Mouse (Mus musculus): ENCODE data around the gene Ankrd13c. TPM values are rescaled to one million over a fixed set of nuclear protein-coding genes. Genes with fewer than 3 reads are reported as not detected.
A peak's percentile ranks its signal among the peaks of the same experiment; 100 is the strongest.

The Ankrd13c gene
- 13.4 and 22.5 TPM in 2 replicates for polyA plus RNA-seq (2012; ENCODE audit: insufficient read depth, low replicate concordance)

DNA sequence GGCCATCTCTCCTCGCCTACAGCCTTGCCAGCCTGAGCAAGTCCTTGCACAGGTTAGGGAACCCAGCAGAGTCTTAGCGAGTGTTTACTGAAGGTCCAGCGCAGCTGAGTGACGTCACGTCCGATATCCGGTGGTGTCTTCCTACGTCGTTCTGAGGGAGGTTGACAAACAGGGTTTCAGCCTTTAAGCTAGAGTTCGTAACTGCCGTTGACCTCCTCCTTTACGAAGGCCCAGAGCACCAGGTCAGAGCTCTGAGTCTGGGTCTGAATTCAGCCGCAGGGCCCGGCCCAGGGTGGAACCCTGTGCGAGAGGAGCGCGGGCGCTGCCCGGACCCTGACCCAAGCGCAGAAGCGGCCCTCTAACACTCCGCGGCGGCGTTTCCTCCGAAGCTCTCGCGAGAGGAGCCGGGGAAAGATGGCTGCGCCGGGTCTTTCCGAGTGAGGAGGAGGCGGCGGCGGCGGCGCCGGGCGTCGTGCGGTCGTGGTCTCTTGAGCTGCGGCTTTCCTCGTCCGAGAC is at the start of gene Ankrd13c:
TSS of gene Ankrd13c (plus strand) at position 397 of the 516 bp plus-strand sequence.
- H3K27me3 ChIP-seq (replicated peaks): peaks cover 5% of the 10 kb centered on the region
- peaks cover 11% of the 10 kb centered on the region for H3K36me3 ChIP-seq (replicated peaks; ENCODE audit: low read length)
- 0 out of 2 replicates have a peak, but pooled peaks have one; percentile 36 for TF ChIP-seq FLI1 (IDR thresholded peaks at IDR 0.05; ENCODE audit: low read length)
- no peak for TF ChIP-seq GATA1 (IDR thresholded peaks at IDR 0.05; ENCODE audit: borderline replicate concordance, low read length)
- H3K4me1 ChIP-seq: peaks cover 30% of the 10 kb centered on the region
- no peaks in the 10 kb centered on the region for H3K9me3 ChIP-seq
- H3K4me3 ChIP-seq (replicated peaks): peak within 1 kb of the TSS; percentile 100

DNA sequence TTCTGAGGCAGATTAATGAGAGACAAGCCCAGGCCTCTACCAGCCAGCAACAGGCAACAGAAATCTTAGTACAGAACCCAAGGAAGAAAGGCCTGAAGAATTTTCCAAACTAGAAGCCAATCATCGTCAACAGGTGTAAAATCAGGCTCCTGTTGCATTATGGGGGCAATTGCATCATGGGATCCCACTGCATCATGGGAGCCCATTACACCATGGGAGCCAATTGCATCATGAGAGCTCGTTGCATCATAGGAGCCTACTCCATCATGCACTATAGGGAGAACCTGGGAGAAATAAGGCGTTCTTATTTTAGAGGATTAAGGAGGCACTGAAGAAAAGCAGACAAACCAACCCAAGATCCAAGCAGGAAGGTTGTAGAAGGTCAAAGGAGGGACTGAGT is 49.4 kb upstream of the Ankrd13c start:
- no peak overlapping the region for H3K4me3 ChIP-seq (replicated peaks)

DNA sequence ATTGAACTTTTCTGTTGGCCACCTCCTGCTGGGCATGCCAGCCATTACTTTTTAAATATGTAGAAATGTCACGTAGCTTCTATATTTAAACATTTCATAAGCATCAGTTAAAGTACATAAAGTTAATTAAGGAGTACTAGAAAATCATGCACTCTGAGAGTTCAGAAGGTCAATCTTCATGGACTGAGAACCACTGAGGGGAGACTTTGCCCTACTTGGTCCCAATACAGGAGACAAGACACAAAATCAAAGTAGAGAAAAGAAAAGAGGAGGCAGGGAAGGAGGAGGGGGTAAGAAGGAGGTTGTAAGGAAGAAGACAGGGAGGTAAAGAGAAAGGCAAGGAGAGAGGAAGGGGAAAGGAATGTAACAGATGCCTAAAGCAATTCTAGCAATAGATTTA is 47.1 kb upstream of the Ankrd13c start:
- H3K4me3 ChIP-seq (replicated peaks): no peak overlapping the region
- TF ChIP-seq FLI1 (IDR thresholded peaks at IDR 0.05; ENCODE audit: low read length) (no peak), GATA1 (IDR thresholded peaks at IDR 0.05; ENCODE audit: borderline replicate concordance, low read length) (no peak)
- no peaks in the 10 kb centered on the region for H3K9me3 ChIP-seq
- H3K4me1 ChIP-seq: no peaks in the 10 kb centered on the region
- H3K36me3 ChIP-seq (replicated peaks; ENCODE audit: low read length): no peaks in the 10 kb centered on the region
- H3K27me3 ChIP-seq (replicated peaks): no peaks in the 10 kb centered on the region

More for the DNA sequence above, 49.4 kb upstream of the Ankrd13c start:
- Histone ChIP-seq H3K9me3 (no peaks in the 10 kb centered on the region), H3K27me3 (replicated peaks) (no peaks in the 10 kb centered on the region), H3K36me3 (replicated peaks; ENCODE audit: low read length) (no peaks in the 10 kb centered on the region), H3K4me1 (peaks cover 4% of the 10 kb centered on the region; the same call in 1 of the 2 replicates)
- TF ChIP-seq FLI1 (IDR thresholded peaks at IDR 0.05; ENCODE audit: low read length) (no peak), GATA1 (IDR thresholded peaks at IDR 0.05; ENCODE audit: borderline replicate concordance, low read length) (no peak)

DNA sequence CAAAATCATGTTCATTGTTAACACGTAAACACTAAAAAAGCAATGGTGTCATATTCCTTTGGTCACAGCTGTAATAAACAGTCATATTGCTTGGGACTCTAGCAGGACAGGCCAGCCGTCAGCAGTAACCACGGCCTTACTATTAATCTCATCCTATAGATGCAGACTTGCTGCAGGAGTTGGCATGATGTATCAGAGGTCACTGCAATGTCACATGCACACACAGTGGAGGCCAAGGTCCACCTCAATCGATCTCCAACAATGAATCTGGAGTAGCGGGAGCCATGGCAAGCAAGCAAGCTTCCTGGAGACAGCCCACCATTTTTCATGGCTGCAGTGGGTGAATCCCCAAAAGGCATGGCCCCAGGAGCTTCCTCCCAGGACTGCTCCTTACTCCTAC is 45.3 kb upstream of the Ankrd13c start:
- H3K36me3 ChIP-seq (replicated peaks; ENCODE audit: low read length): no peaks in the 10 kb centered on the region
- TF ChIP-seq FLI1 (IDR thresholded peaks at IDR 0.05; ENCODE audit: low read length) (no peak), GATA1 (IDR thresholded peaks at IDR 0.05; ENCODE audit: borderline replicate concordance, low read length) (no peak)
- no peaks in the 10 kb centered on the region for H3K27me3 ChIP-seq (replicated peaks)
- H3K4me3 ChIP-seq (replicated peaks): no peak overlapping the region
- no peaks in the 10 kb centered on the region for H3K4me1 ChIP-seq
- no peaks in the 10 kb centered on the region for H3K9me3 ChIP-seq

DNA sequence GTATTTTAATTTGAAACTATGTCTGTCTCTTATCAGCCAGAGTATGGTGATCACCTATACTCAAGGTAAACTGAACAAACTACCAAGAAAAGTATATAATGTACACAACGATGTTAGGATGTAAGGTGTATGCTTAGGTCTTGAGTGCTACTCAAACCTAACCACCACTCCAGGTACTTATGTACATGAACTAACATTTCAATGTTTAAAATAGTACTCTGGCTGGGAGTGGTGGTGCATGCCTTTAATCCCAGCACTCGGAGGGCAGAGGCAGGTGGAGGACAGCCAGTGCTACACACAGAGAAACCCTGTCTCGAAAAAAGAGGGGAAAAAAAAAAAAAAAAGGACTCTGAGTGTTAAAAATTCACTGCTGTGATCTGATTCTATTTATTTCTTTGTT is 38.9 kb upstream of the Ankrd13c start:
- H3K4me1 ChIP-seq: no peaks in the 10 kb centered on the region
- H3K4me3 ChIP-seq (replicated peaks): no peak overlapping the region
- H3K9me3 ChIP-seq: no peaks in the 10 kb centered on the region
- TF ChIP-seq GATA1 (IDR thresholded peaks at IDR 0.05; ENCODE audit: borderline replicate concordance, low read length) (no peak), FLI1 (IDR thresholded peaks at IDR 0.05; ENCODE audit: low read length) (no peak)
- no peaks in the 10 kb centered on the region for H3K27me3 ChIP-seq (replicated peaks)
- no peaks in the 10 kb centered on the region for H3K36me3 ChIP-seq (replicated peaks; ENCODE audit: low read length)

DNA sequence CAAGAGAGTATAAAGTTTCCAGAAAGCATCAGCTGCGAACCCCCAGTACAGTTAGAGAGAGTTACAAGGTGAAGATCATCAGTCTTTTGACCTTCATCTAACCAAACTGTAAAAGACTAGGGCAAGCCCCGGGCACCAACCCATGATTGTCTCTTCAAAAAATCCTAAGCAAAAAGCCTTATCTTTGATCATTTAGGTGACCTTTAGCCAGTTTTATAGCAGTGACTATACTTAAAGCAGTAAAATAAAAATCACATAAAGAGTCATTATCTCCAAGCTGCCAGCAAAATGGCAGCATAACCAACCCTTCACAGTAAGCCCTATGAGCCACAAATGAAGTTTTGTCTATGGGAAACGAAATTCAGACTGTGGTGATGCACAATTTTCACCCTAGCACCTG is 36.8 kb upstream of the Ankrd13c start:
- TF ChIP-seq FLI1 (IDR thresholded peaks at IDR 0.05; ENCODE audit: low read length) (no peak), GATA1 (IDR thresholded peaks at IDR 0.05; ENCODE audit: borderline replicate concordance, low read length) (no peak)
- H3K4me3 ChIP-seq (replicated peaks): no peak overlapping the region
- no peaks in the 10 kb centered on the region for H3K4me1 ChIP-seq
- no peaks in the 10 kb centered on the region for H3K9me3 ChIP-seq
- H3K36me3 ChIP-seq (replicated peaks; ENCODE audit: low read length): no peaks in the 10 kb centered on the region
- no peaks in the 10 kb centered on the region for H3K27me3 ChIP-seq (replicated peaks)

DNA sequence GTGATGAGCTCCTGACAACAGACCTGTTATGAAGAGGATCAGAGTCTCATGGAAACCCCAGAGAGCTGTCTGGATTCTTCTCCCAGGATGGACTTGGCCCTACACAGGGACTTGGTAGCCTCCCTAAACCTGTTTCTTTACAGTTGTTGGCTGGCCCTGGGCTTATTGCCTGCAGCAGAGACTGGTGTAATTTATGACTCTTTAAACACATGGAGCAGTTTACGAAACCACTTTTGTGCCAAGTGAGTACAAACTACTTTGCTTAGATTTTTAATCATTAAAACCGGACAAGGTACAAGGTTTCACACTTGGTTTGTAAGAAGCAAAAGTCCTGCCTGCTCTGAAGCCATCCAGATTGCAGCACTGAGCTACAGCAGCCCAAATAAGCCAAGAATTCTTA is 34.9 kb upstream of the Ankrd13c start:
- H3K4me1 ChIP-seq: no peaks in the 10 kb centered on the region
- H3K27me3 ChIP-seq (replicated peaks): no peaks in the 10 kb centered on the region
- no peaks in the 10 kb centered on the region for H3K36me3 ChIP-seq (replicated peaks; ENCODE audit: low read length)
- no peak for TF ChIP-seq FLI1 (IDR thresholded peaks at IDR 0.05; ENCODE audit: low read length)
- no peak for TF ChIP-seq GATA1 (IDR thresholded peaks at IDR 0.05; ENCODE audit: borderline replicate concordance, low read length)
- H3K4me3 ChIP-seq (replicated peaks): no peak overlapping the region
- no peaks in the 10 kb centered on the region for H3K9me3 ChIP-seq

DNA sequence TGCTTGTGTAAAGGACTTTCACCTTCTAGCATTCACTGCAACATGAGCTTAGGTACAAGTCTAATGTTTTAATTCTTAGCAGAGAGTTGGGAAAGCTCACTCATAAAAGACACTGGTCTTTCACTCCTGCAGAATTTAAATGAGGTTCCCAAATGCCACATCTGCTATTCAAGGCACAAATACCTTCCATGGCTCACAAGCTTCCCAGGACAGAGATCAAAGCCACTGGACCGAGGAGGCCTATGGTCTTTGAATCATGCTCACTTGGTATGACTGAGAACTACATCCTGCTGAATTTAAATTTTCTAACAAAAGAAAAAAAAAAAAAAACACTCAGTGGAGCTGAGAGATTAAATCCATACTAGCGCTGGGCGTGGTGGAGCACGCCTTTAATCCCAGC is 30.7 kb upstream of the Ankrd13c start:
- no peaks in the 10 kb centered on the region for H3K4me1 ChIP-seq
- no peaks in the 10 kb centered on the region for H3K36me3 ChIP-seq (replicated peaks; ENCODE audit: low read length)
- H3K4me3 ChIP-seq (replicated peaks): no peak overlapping the region
- peaks cover 2% of the 10 kb centered on the region for H3K27me3 ChIP-seq (replicated peaks)
- no peaks in the 10 kb centered on the region for H3K9me3 ChIP-seq
- TF ChIP-seq FLI1 (IDR thresholded peaks at IDR 0.05; ENCODE audit: low read length) (no peak), GATA1 (IDR thresholded peaks at IDR 0.05; ENCODE audit: borderline replicate concordance, low read length) (no peak)

DNA sequence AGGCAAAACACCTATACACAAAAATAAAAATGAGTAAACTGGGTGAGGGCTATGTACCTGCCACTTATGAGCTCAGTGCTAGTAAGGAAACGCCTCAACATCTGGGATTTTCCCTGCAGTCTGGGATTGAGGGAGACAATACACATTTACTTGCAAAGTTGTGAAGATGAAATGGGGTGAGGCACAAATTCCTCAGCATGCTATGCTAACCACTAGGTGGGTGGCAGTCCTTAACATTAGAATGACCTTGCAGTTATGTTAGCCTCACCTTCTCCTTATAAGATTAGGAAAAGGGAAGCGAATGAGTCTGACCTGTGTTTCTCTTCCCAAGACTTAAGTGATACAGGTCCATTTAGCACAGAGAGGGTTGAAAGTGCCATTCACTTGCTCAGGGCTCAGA is 25.7 kb upstream of the Ankrd13c start:
- Histone ChIP-seq H3K4me3 (replicated peaks) (no peak overlapping the region), H3K36me3 (replicated peaks; ENCODE audit: low read length) (no peaks in the 10 kb centered on the region), H3K9me3 (no peaks in the 10 kb centered on the region), H3K27me3 (replicated peaks) (peaks cover 12% of the 10 kb centered on the region), H3K4me1 (peaks cover 28% of the 10 kb centered on the region)
- no peak for TF ChIP-seq GATA1 (IDR thresholded peaks at IDR 0.05; ENCODE audit: borderline replicate concordance, low read length)
- TF ChIP-seq FLI1 (IDR thresholded peaks at IDR 0.05; ENCODE audit: low read length): no peak

DNA sequence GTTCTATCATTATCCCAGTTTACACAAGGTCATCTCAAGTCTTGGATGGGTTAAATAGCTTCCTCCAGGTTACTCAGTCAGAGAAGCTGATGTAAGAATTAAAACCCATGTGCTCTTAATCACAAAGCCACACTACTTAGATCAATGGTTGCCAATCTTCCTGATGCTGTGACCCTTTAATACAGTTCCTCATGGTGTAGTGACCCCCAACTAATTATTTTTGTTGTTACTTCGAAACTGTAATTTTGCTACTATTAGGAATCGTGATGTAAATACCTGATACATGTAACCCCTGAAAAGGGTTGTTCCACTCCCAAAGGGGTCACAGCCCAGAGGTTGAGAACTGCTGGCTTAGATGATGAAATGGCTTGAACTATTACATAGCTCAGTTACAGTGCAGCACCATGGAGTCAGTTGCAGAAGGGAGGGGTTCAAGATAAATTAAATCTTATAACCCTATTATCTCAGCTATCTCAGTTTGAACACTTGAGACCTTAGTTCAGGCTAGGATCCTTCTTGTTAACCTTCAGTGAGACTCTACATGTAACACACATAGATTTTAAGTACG is 23.7 kb upstream of the Ankrd13c start:
- Histone ChIP-seq H3K4me3 (replicated peaks) (no peak overlapping the region), H3K4me1 (peaks cover 37% of the 10 kb centered on the region), H3K36me3 (replicated peaks; ENCODE audit: low read length) (no peaks in the 10 kb centered on the region), H3K27me3 (replicated peaks) (peaks cover 21% of the 10 kb centered on the region), H3K9me3 (no peaks in the 10 kb centered on the region)
- TF ChIP-seq GATA1 (IDR thresholded peaks at IDR 0.05; ENCODE audit: borderline replicate concordance, low read length): no peak
- TF ChIP-seq FLI1 (IDR thresholded peaks at IDR 0.05; ENCODE audit: low read length): no peak

Measured in megakaryocyte, embryonic 14.5 days (primary cell).